Mouse (Mus musculus): ENCODE results near the gene Snx1. TPM values are rescaled to one million over a fixed set of nuclear protein-coding genes. Genes with fewer than 3 reads are reported as not detected.

The Snx1 gene
- polyA plus RNA-seq, 1 experiment from 2014 or later = 191 TPM

DNA sequence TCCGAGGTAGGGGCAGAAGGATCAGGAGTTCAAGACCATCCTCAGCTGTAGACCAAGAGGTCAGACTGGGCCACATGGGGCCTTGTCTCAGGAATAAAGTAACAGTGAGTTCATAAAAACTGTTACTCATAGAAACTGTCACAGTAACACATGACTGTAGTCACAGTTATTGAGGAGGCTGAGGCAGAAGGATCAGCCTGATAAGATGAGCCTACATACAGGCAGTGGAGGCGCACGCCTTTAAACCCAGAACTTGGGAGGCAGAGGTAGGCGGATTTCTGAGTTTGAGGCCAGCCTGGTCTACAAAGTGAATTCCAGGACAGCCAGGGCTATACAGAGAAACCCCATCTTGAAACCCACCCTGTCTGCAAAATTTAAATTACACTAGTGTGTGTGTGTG, 6.3 kb downstream of the Snx1 start:
- WGBS (ENCODE audit: missing documents) = 93% methylated on average over 4 of the region's 4 CpGs
- Histone ChIP-seq H3K36me3 (ENCODE audit: inconsistent target) (no peaks in the 10 kb centered on the region), H3K27ac (peak overlapping the region; percentile 2; the same call in 1 of the 2 replicates), H3K79me2 (ENCODE audit: inconsistent target) (peaks cover 94% of the 10 kb centered on the region), H3K4me3 (ENCODE audit: inconsistent target) (no peak overlapping the region)

DNA sequence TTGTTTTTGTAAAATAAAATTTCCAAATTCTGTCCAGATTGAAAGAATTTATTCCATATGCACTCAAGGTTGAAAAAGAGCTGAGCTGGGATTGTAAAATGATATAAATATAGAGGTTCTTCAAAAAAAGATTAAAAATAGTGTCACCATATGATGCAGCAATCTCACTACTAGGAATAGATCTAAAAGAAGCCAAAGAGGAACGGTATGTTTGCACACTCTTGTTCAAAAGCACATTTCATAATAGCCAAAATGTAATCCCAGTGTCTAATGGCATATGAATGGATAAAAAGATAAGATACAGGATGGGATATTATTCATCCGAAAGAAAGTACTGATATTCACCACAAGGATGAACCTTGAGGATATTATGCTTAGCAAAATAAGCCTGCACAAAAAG, 6.9 kb downstream of the Snx1 start:
- Histone ChIP-seq H3K79me2 (ENCODE audit: inconsistent target) (peaks cover 99% of the 10 kb centered on the region), H3K4me3 (ENCODE audit: inconsistent target) (no peak overlapping the region), H3K27ac (0 out of 2 replicates have a peak overlapping the region, but pooled peaks have one; percentile 2), H3K36me3 (ENCODE audit: inconsistent target) (no peaks in the 10 kb centered on the region)
- 52% methylated on average over 2 of the region's 2 CpGs for WGBS (ENCODE audit: missing documents)

DNA sequence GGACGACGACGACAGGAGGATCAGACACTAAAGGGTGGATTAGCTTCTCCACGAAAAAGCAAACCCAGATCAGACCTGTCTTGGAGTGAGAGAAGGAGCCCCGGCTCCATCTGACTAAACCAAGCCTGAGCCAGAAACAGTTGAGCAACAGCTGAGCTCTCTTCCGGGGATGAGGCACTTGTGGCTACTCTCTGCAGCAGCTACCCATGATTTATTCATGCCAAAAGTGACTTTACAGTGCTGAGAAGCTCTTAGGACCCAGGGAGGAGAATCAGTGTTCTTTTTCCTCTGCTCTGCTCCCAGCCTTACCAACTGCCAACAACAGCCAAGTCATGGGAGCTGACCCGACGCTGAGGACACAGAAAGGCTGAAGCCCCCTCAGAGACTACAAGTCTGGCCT, 9.5 kb downstream of the Snx1 start:
- 46% methylated on average over 8 of the region's 8 CpGs for WGBS (ENCODE audit: missing documents)
- peaks cover 90% of the 10 kb centered on the region for H3K79me2 ChIP-seq (ENCODE audit: inconsistent target)
- H3K4me3 ChIP-seq (ENCODE audit: inconsistent target) = no peak overlapping the region
- no peaks in the 10 kb centered on the region for H3K36me3 ChIP-seq (ENCODE audit: inconsistent target)
- H3K27ac ChIP-seq = peak overlapping the region; percentile 76

DNA sequence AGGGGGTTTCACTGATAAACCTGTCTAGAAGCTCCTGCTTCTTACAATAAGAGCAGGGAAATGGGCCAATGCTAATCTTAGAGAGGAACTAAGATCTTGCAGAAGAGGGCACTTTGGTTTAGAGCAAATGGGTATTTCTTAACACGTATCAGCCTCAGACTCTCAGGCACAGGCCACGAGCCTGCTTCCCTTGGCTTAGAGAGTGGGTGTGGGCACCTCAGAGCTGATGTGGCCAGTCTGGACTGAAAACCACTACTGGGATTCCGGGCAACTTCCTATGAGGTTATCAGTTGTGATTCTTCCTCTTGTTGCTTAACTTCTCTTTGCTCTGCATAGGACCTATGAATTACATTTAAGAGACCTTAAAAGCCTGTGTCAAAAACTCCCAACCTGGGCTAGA, 12.0 kb downstream of the Snx1 start:
- WGBS (ENCODE audit: missing documents) = 0% methylated on average over 3 of the region's 3 CpGs
- H3K79me2 ChIP-seq (ENCODE audit: inconsistent target) = peaks cover 90% of the 10 kb centered on the region
- no peak overlapping the region for H3K4me3 ChIP-seq (ENCODE audit: inconsistent target)
- no peaks in the 10 kb centered on the region for H3K36me3 ChIP-seq (ENCODE audit: inconsistent target)
- H3K27ac ChIP-seq = peak overlapping the region; percentile 65

DNA sequence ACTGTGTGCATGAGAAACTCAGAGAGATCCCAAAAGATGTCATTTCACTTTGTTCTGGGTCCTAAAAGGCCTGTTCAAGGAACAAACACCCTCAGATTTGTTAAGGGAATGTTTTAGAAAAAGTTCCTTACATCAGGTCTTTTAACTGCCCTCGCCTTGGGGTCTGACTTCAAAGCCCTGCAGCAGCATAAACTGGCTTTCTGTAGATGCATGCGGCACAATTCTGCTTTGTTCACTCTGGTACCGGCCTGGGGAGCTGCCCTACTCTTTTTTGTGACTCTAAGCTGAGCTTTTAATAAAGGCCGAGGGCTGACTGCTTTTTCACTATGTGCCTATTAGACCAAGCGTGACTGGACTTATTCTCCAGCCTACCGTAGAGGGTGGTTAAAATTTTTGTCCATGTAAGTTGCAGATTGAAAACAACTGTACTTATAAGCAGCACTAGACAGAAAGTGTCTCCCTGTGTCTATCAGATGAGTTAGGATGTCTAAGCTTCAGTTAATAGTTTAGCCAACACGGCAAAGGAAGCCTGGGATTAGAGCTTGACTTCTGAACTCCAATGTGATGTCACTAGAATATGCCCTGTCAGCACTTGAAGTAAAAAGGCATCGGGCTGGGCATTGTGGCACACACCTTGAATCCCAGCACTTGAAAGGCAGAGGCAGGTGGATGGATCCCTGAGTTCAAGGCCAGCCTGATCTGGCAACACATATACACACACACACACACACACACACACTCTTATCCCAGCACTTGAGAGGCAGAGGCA, 15.6 kb downstream of the Snx1 start:
- whole genome bisulfite sequencing (ENCODE audit: missing documents) = 94% methylated on average over 8 of the region's 8 CpGs
- no peak overlapping the region for H3K27ac ChIP-seq
- peaks cover 24% of the 10 kb centered on the region for H3K36me3 ChIP-seq (ENCODE audit: inconsistent target)
- H3K4me3 ChIP-seq (ENCODE audit: inconsistent target) = no peak overlapping the region
- peaks cover 89% of the 10 kb centered on the region for H3K79me2 ChIP-seq (ENCODE audit: inconsistent target)

DNA sequence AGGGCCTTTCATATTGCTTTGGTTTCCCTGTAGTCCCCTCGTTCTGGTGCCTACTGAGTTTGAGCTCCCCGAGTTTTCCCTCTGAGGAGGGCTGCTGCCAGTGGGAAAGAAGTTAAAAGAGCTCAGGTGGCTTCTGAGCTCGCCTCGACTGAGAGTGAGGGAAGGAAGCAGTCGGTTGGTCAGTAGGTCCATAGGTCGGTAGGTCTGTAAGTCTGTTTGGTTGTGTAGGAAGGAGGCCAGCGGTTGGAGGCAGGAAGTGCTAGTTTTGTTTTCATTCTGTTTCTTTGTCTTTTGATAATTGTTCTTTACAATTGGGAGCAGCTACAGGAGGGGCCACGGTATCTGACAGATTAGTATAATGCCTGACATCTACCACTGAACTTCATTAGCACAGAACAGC, 16.3 kb downstream of the Snx1 start:
- Histone ChIP-seq H3K27ac (no peak overlapping the region), H3K79me2 (ENCODE audit: inconsistent target) (peaks cover 89% of the 10 kb centered on the region), H3K4me3 (ENCODE audit: inconsistent target) (no peak overlapping the region), H3K36me3 (ENCODE audit: inconsistent target) (peaks cover 30% of the 10 kb centered on the region)
- 22% methylated on average over 7 of the region's 8 CpGs for WGBS (ENCODE audit: missing documents)

DNA sequence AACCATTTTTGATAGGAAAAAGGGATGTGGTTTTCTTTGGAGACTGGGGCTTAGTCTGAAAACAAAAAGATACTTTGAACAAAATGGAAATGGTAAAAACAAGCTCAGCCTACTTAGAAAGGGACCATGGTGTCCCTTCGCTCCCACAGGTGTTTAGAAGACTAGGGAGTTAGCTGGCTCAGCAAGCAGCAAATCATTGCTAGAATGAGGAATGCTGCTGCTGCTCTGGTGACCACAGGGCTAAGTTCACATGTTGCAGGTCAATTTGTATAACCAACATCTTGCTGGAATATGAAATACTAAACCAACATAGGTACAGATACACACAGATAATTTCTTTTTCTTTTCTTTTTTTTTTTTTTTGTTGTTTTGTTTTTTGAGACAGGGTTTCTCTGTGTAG, 16.8 kb downstream of the Snx1 start:
- Histone ChIP-seq H3K4me3 (ENCODE audit: inconsistent target) (no peak overlapping the region), H3K27ac (no peak overlapping the region), H3K79me2 (ENCODE audit: inconsistent target) (peaks cover 90% of the 10 kb centered on the region), H3K36me3 (ENCODE audit: inconsistent target) (peaks cover 35% of the 10 kb centered on the region)
- 100% methylated on average over 1 of the region's 1 CpGs for WGBS (ENCODE audit: missing documents)

DNA sequence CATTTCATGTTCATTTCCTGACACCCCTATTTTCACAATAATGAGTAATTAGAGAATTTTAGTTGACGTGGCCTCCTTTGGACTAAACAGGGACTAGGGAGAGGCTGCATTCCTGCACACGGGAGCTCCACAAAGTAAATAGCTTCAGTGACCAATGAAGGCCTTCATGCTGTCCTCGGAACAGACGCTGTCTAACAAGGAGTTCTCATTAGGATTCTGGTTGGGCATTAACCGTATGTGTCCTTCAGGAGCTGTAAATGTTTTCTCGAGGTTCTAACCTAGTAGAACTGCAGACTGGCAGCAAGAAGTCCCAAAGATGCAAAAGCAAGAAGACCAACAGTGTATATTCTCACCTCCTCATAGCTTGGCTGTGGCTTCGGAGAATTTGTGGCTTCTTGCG, 21.2 kb downstream of the Snx1 start:
- 96% methylated on average over 8 of the region's 8 CpGs for WGBS (ENCODE audit: missing documents)
- peaks cover 85% of the 10 kb centered on the region for H3K79me2 ChIP-seq (ENCODE audit: inconsistent target)
- H3K27ac ChIP-seq = no peak overlapping the region
- no peak overlapping the region for H3K4me3 ChIP-seq (ENCODE audit: inconsistent target)
- H3K36me3 ChIP-seq (ENCODE audit: inconsistent target) = peaks cover 75% of the 10 kb centered on the region

DNA sequence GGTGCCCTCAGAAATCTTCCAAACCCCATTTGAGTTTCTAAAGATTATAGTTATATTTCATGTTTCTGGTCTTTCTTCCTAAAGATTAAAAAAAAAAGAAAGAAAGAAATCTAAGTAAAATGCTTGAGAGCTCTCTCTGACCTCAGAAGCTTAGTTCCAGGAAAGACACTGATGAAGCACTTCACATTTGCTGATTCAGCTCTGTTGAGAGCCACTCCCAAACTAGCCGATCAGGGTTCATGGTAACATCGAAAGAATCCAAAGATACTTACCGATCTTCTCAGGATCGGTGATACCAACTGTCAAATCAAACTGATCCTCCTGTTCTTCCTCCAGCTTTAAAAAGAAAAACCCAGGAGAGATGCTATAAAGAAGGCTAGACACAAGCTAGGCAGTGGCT, 21.8 kb downstream of the Snx1 start:
- WGBS (ENCODE audit: missing documents) = 96% methylated on average over 4 of the region's 4 CpGs
- H3K36me3 ChIP-seq (ENCODE audit: inconsistent target) = peaks cover 80% of the 10 kb centered on the region
- no peak overlapping the region for H3K4me3 ChIP-seq (ENCODE audit: inconsistent target)
- H3K79me2 ChIP-seq (ENCODE audit: inconsistent target) = peaks cover 79% of the 10 kb centered on the region
- no peak overlapping the region for H3K27ac ChIP-seq

DNA sequence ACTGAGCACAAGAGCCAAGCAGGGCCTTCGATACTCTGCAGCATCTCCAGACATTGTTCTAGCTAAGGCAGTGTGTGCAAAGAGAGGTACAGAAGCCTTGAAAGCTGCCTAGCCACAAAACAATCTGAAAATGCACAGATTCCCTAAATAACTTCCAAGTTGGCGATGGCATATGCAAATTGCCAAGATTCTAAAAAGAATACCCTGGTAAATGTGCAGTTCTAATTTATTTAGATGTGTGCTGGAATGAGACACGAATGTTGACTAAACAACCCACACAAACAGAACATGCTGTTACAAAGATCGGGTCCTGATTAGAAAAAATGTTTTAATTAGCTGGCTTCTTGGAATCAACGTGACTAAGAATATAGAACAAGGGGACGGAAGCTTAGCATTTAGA, 23.7 kb downstream of the Snx1 start:
- peaks cover 60% of the 10 kb centered on the region for H3K79me2 ChIP-seq (ENCODE audit: inconsistent target)
- WGBS (ENCODE audit: missing documents) = 96% methylated on average over 6 of the region's 6 CpGs
- H3K36me3 ChIP-seq (ENCODE audit: inconsistent target) = peaks cover 83% of the 10 kb centered on the region
- H3K4me3 ChIP-seq (ENCODE audit: inconsistent target) = no peak overlapping the region
- no peak overlapping the region for H3K27ac ChIP-seq

DNA sequence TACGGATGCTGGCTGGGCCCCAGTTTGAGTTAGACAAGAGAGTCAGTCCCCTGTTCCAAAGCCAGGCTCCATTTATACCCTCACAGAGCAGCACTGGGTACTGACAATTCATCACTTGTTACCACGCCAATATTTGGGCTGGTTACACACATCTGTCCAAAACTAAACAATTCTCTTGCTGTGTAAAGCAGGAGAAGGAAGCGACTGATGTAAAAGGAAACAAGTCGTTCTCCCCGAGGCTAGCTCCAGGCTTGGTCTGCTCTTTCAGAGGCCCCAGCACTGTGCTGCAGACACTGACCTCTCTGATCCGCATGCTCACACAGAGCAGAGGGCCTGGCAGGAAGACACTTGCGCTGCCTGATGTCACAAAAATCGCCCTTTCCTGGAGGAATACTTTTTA, 24.8 kb downstream of the Snx1 start:
- Histone ChIP-seq H3K4me3 (ENCODE audit: inconsistent target) (no peak overlapping the region), H3K27ac (no peak overlapping the region), H3K79me2 (ENCODE audit: inconsistent target) (peaks cover 49% of the 10 kb centered on the region; the same call in 1 of the 2 replicates), H3K36me3 (ENCODE audit: inconsistent target) (peaks cover 93% of the 10 kb centered on the region)
- WGBS (ENCODE audit: missing documents) = 91% methylated on average over 8 of the region's 8 CpGs

DNA sequence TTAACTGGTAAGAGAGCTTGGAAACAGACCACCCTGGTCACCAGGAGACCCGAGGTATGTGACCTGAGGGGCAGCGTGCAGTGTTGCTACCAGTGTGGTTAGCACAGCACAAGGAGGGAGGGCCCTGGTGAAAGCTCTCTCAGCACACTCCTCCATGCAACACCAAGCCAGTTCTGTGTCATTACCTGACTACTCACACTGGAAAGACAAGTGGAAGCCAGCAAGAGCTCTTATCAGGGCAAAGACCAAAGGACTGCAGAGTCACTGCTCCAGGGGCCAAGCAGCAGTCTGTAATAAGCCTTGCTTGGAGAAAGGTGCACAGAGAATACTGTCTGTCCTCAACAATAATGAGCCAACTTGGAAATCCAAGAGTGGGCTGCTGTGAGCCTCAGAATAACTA, 33.7 kb downstream of the Snx1 start:
- no peak overlapping the region for H3K4me3 ChIP-seq (ENCODE audit: inconsistent target)
- WGBS (ENCODE audit: missing documents) = 93% methylated on average over 2 of the region's 2 CpGs
- H3K79me2 ChIP-seq (ENCODE audit: inconsistent target) = no peaks in the 10 kb centered on the region
- H3K27ac ChIP-seq = no peak overlapping the region
- H3K36me3 ChIP-seq (ENCODE audit: inconsistent target) = peaks cover 94% of the 10 kb centered on the region

DNA sequence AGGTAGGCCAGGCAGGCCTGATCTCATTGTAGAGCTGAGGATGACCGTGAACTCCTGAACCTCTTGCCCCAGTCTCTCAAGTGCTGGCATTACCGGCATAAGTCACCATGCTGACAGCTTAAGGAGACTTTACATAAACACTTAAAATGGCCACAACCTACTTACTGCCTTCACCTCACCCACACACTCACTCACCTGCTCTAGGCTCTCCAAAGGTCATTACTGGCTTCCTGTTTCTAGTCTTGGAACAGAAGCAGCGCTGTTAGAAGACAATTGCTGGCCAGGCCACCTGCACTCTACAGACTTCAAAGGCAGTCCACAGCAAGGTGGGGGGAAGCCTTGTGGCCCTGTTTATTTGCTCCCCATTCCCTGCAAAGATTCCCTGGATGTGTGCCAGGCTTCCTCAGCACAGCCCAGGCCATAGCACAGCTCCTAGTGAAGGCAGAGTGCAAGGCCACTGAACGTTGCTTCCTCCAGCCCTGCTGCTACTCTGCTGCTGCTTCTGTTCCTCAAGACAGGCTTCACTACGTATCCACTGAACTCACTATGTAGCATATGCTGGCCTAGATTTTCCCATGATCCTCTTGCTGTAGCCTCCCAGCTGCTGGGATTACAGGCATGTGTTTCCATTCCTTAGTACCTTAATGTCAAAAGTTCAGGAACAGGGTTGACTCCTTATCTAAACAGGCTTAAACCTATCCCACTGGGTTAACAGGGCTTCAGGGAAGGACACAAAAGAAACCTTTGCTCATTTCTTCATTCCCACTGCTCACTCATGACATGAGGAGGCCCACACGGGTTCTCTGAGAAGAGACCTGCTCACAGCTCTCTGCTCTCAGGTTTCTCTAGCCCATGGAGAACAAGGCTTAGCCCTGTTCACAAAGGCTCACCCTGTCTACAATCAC, 34.8 kb downstream of the Snx1 start:
- H3K27ac ChIP-seq = no peak overlapping the region
- 94% methylated on average over 6 of the region's 6 CpGs for WGBS (ENCODE audit: missing documents)
- H3K36me3 ChIP-seq (ENCODE audit: inconsistent target) = peaks cover 93% of the 10 kb centered on the region

DNA sequence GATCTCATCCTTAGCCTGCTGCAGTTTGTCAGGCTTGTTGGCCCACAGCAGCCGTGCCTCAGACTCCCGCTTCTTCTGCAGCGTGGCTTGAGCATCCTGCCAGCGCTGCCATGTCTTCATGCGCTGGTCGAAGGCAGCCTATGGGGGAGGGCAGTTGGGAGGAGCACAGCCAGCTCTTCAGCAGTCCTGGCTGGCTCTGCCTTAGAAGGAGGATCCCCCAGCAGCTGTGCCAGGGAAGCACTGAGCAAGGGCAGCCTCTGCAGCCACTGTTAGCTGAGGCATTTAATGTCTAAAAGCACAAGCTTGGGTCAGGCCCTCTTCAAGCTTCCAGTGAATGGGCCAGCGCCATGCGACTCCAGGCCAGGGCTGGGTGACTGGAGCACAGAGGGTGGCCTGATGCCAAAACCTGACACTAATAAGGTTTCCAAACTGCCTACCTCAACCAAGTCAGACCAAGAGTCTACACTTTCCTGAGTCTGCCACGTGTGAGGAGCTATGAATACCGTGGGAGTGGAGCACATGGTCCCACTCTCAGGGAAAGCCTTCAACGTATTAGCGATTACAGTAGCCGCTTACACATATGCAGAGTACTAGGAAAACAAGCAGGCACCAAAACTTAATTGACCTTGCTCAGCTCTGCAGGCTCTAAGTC, 35.7 kb downstream of the Snx1 start:
- no peak overlapping the region for H3K27ac ChIP-seq
- H3K36me3 ChIP-seq (ENCODE audit: inconsistent target) = peaks cover 85% of the 10 kb centered on the region
- H3K79me2 ChIP-seq (ENCODE audit: inconsistent target) = no peaks in the 10 kb centered on the region
- 97% methylated on average over 13 of the region's 13 CpGs for WGBS (ENCODE audit: missing documents)
- H3K4me3 ChIP-seq (ENCODE audit: inconsistent target) = no peak overlapping the region

More for the DNA sequence above, 34.8 kb downstream of the Snx1 start:
- Histone ChIP-seq H3K79me2 (ENCODE audit: inconsistent target) (no peaks in the 10 kb centered on the region), H3K4me3 (ENCODE audit: inconsistent target) (no peak overlapping the region)

All from macrophage (primary cell).